Mouse (Mus musculus) limb, embryonic 15.5 days (tissue): ENCODE results near the gene 2900011O08Rik. TPM values are rescaled to one million over a fixed set of nuclear protein-coding genes. Genes with fewer than 3 reads are reported as not detected.

ENCODE experiments used
- ATAC-seq: fragments of 200-750 bp; cut with Nextera tagmentation; 2 replicates; pipeline ENCODE4 v1.8.0; 2017; ENCODE audit warnings: low read depth, moderate TSS enrichment; ENCODE audit not compliant: insufficient number of reproducible peaks, low FRiP score, low TSS enrichment
- H3K27ac ChIP-seq: fragments of 300-500 bp; sonication (generic); 2 replicates; pipeline ENCODE4 v1.5.1; 2015; ENCODE audit warnings: moderate library complexity, mild to moderate bottlenecking, inconsistent platforms
- H3K27me3 ChIP-seq: fragments of 300-500 bp; sonication (generic); 2 replicates; pipeline ENCODE4 v1.6.1; 2015; ENCODE audit warnings: inconsistent platforms
- H3K36me3 ChIP-seq: fragments of 300-500 bp; sonication (generic); 2 replicates; pipeline ENCODE4 v1.6.1; 2015; ENCODE audit warnings: inconsistent platforms
- H3K4me1 ChIP-seq: fragments of 300-500 bp; sonication (generic); 2 replicates; pipeline ENCODE4 v1.6.1; 2015; ENCODE audit warnings: inconsistent platforms
- H3K4me2 ChIP-seq: fragments of 300-500 bp; sonication (generic); 2 replicates; pipeline ENCODE4 v1.6.1; 2015; ENCODE audit warnings: mild to moderate bottlenecking, inconsistent platforms
- H3K4me3 ChIP-seq: fragments of 300-500 bp; sonication (generic); 2 replicates; pipeline ENCODE4 v1.5.1; 2015; ENCODE audit warnings: mild to moderate bottlenecking, inconsistent platforms
- H3K9ac ChIP-seq: fragments of 300-500 bp; sonication (generic); 2 replicates; pipeline ENCODE4 v1.6.1; 2015; ENCODE audit warnings: inconsistent platforms
- H3K9me3 ChIP-seq: fragments of 300-500 bp; sonication (generic); 2 replicates; pipeline ENCODE4 v1.6.1; 2016; ENCODE audit warnings: inconsistent platforms
- WGBS: fragments of 180-500 bp; shearing (Covaris S2); methylation state at CpG from one replicate; pipeline ENCODE4 v1.1.7; 2015; 5-methylcytosine and 5-hydroxymethylcytosine counted together
- polyA plus RNA-seq: library from polyadenylated mRNA; unstranded; fragments of >200 nt; fragmentation: Nextera tagmentation; extraction: Ambion mirVana; gene quantifications from 2 replicates; pipeline ENCODE4 v1.2.1, GENCODE M21; 2015

Gene 2900011O08Rik
- polyA plus RNA-seq, 1 experiment from 2014 or later, result 1.4 TPM

DNA sequence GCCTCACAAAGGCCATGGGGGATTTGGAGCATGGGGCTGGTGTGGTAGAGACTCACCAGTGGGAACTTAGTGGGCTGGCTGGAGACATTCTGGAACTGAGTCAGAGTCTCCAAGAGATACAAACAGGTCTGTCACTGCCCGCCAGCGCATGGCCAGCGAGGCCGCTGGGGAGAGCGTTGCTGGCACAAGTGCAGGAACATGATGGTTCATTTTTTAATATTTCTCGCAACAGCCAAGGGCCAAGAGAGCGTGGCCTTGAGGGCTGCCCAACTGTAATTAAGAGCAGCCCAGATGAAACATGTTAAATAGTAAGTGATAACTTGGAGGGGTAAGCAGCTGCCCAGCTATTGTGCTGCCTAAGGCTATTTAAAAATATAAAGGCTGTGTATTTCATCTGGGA is 138.3 kb downstream of the 2900011O08Rik start:
- WGBS, result 94% methylated on average over 7 of the region's 7 CpGs
- no peak overlapping the region for H3K9ac ChIP-seq
- H3K4me2 ChIP-seq, result no peak overlapping the region
- H3K9me3 ChIP-seq, result no peaks in the 10 kb centered on the region
- H3K4me3 ChIP-seq, result no peak overlapping the region
- no peaks in the 10 kb centered on the region for H3K27me3 ChIP-seq
- no peaks in the 10 kb centered on the region for H3K4me1 ChIP-seq
- ATAC-seq, result no peak
- H3K36me3 ChIP-seq, result peaks cover 93% of the 10 kb centered on the region
- H3K27ac ChIP-seq, result no peak overlapping the region

DNA sequence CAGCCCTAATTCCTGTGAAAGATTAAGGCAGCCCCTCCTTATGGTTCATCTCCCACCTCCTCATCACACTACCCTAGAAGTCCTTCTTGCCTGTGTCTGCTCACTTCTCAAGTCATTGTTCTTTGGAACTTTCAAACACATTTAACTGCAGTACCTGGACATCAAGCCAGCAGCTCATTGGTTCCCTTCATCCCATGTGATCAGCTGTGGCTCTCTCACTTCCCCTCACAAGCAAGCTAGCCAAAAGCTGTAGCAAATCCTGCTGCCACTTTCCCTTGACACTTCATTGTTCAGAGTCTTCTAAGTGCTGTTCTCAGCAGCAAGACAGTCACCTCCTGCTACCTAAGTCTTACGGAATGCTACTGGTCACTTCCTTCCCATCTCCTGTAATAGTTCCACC is 138.8 kb downstream of the 2900011O08Rik start:
- Histone ChIP-seq H3K9me3 (no peaks in the 10 kb centered on the region), H3K36me3 (peaks cover 95% of the 10 kb centered on the region), H3K4me2 (no peak overlapping the region), H3K27ac (no peak overlapping the region), H3K4me1 (no peaks in the 10 kb centered on the region), H3K9ac (no peak overlapping the region), H3K4me3 (no peak overlapping the region), H3K27me3 (no peaks in the 10 kb centered on the region)
- no peak for ATAC-seq
- WGBS, result 94% methylated on average over 1 of the region's 1 CpGs

DNA sequence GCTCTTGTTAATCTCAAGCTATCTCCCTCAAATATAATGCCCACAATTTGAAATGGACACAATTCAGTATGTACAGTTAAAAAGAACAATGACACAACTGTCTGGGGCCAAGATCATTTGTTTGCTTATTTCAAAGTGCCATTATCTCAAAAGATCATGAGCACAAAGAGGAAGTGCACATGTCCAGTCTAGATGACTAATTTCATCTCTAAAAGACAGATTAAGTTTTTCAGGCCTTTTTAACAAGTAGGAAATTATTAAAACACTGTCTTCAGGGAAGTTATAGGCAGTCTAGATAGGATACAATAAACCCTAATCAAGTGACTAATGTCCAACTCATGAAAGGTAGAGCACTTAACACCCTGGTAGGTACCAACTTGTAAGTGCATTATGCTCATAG is 142.6 kb downstream of the 2900011O08Rik start:
- ATAC-seq, result no peak
- Histone ChIP-seq H3K27ac (no peak overlapping the region), H3K4me2 (no peak overlapping the region)

DNA sequence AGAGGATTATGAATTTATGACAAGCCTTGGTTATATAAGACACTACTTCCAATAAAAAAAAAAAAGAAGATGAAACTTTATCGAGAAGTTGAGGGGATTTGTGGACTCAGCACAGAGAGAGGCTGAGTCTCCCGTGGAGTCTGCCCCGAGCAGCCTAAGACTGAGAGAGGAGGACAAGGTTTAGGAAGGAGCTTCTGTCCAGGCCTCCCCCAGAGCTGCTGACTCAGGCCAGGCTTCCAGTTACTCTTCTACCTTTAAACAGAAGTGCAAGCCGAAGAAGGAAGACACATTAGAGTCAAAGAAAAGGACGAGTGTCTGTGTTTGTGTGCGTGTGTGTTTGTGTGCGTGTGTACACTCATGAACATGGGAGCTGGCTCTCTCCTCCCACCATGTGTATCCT is 144.4 kb downstream of the 2900011O08Rik start:
- Histone ChIP-seq H3K4me1 (no peaks in the 10 kb centered on the region), H3K4me2 (no peak overlapping the region), H3K4me3 (no peak overlapping the region), H3K9ac (no peak overlapping the region), H3K9me3 (no peaks in the 10 kb centered on the region), H3K36me3 (peaks cover 93% of the 10 kb centered on the region), H3K27me3 (no peaks in the 10 kb centered on the region), H3K27ac (no peak overlapping the region)
- no peak for ATAC-seq
- 93% methylated on average over 7 of the region's 7 CpGs for WGBS

More for the DNA sequence above, 142.6 kb downstream of the 2900011O08Rik start:
- Histone ChIP-seq H3K36me3 (peaks cover 93% of the 10 kb centered on the region), H3K4me3 (no peak overlapping the region), H3K9me3 (no peaks in the 10 kb centered on the region), H3K4me1 (no peaks in the 10 kb centered on the region), H3K9ac (no peak overlapping the region), H3K27me3 (no peaks in the 10 kb centered on the region)

DNA sequence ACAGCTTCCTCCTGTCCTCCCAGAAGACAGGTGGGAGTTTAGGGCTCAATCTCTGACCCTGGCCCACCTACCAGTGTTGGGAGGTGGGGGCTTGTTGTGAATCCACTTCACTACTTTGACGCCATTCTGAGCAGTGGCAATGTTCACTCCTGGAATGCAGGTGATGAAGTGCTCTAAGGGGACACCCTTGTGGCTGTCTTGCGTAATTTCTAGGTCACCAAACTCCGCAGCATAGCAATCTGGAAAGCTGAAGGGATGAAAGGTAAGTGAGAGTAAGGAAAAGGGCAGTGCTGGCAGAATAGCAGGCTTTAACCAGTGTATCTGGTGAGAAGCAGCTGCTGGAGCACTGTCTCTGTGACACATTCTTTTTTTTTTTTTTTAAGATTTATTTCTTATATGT is 145.0 kb downstream of the 2900011O08Rik start:
- 84% methylated on average over 3 of the region's 3 CpGs for WGBS
- Histone ChIP-seq H3K27ac (no peak overlapping the region), H3K4me2 (no peak overlapping the region), H3K27me3 (no peaks in the 10 kb centered on the region), H3K36me3 (peaks cover 93% of the 10 kb centered on the region), H3K4me3 (no peak overlapping the region), H3K9ac (no peak overlapping the region), H3K9me3 (no peaks in the 10 kb centered on the region), H3K4me1 (no peaks in the 10 kb centered on the region)
- no peak for ATAC-seq

DNA sequence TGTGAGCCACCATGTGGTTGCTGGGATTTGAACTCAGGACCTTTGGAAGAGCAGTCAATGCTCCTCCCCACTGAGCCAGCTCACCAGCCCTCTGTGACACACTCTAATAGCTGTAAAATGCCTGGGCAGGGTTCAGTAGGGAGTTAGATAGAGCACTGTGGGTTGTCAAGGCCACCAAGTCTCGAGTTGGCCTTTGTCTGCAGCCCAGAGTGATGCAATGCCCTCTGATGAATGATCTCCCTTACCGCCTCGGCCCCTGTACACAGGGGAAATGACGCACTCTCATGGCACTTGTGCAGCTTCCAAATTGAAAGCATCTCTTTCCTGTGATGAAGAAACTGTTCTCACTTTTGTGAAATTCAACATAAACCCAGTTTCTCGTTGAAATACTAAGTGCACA is 145.4 kb downstream of the 2900011O08Rik start:
- no peaks in the 10 kb centered on the region for H3K27me3 ChIP-seq
- no peak overlapping the region for H3K9ac ChIP-seq
- no peaks in the 10 kb centered on the region for H3K9me3 ChIP-seq
- H3K4me3 ChIP-seq, result no peak overlapping the region
- WGBS, result 87% methylated on average over 5 of the region's 5 CpGs
- no peak overlapping the region for H3K4me2 ChIP-seq
- no peaks in the 10 kb centered on the region for H3K4me1 ChIP-seq
- no peak overlapping the region for H3K27ac ChIP-seq
- no peak for ATAC-seq
- peaks cover 94% of the 10 kb centered on the region for H3K36me3 ChIP-seq

DNA sequence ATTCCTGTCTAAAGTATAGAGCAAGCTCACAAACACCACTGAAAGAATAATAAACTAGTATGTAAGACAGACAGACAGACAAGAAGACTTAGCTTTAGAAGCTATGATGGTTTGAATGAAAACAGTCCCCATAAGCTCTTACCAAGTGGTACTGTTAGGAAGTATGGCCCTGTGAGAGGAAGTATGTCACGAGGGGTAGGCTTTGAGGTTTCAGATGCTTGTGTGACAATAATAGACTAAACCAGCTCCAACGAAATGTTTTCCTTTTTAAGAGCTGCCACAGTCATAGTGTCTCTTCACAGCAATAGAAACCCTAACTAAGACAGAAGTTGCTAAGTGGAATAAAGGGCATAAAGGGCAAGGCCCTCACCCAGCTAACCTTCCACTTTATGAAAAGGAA is 148.6 kb downstream of the 2900011O08Rik start:
- no peak overlapping the region for H3K27ac ChIP-seq
- H3K4me2 ChIP-seq, result no peak overlapping the region
- WGBS, result 82% methylated on average over 2 of the region's 2 CpGs
- ATAC-seq, result no peak
- no peaks in the 10 kb centered on the region for H3K27me3 ChIP-seq
- H3K36me3 ChIP-seq, result peaks cover 90% of the 10 kb centered on the region
- H3K9me3 ChIP-seq, result no peaks in the 10 kb centered on the region
- no peak overlapping the region for H3K9ac ChIP-seq
- H3K4me1 ChIP-seq, result no peaks in the 10 kb centered on the region
- H3K4me3 ChIP-seq, result no peak overlapping the region

DNA sequence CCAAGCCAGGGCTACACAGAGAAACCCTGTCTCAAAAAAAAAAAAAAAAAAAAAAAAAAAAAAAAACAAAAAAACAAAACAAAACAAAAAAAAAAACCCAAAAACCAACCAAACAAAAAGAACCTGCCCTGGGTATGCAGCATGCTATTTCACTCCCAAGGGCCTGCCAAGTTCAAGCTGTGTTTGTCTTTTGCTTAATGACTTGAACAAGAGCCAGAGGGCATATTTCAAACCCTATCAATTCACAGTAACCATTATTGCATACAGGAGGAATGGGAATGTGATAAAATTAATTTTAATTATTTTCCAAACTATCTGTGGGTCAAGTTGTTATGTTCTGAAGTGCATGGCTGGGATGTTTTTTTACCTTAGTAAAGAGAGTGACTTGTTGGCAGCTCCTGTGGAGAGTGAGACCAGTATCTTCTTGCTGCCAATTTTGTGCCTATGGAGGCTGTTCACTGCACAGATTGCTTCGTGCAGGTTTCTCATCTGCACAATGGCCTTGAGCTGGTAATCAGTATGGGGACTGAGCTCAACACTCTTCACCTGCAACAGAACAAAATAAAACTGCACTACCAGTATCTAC is 151.7 kb downstream of the 2900011O08Rik start:
- Histone ChIP-seq H3K9ac (no peak overlapping the region), H3K36me3 (peaks cover 88% of the 10 kb centered on the region), H3K4me1 (no peaks in the 10 kb centered on the region), H3K27me3 (no peaks in the 10 kb centered on the region), H3K4me2 (no peak overlapping the region), H3K27ac (no peak overlapping the region), H3K9me3 (no peaks in the 10 kb centered on the region), H3K4me3 (no peak overlapping the region)
- 94% methylated on average over 1 of the region's 1 CpGs for WGBS
- ATAC-seq, result no peak

DNA sequence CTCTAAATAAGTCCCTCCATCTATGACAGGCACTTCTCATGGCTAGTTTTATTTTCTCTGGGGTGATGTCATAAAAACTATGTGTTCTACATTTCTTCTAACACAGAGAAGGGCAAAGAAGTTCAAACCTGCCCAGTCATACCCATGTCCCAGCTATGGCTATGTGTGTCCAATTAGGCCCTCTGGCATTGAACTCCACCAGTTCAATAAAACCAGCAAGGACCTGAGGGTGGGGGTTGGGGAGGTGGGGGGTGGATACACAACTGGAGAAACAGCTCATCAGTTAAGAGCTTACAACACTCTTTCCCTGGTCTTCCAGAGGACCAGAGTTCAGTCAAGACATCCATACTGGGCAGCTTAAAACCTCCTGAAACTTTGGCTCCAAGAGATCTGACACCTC is 152.7 kb downstream of the 2900011O08Rik start:
- Histone ChIP-seq H3K27me3 (no peaks in the 10 kb centered on the region), H3K4me2 (no peak overlapping the region), H3K4me1 (no peaks in the 10 kb centered on the region), H3K27ac (no peak overlapping the region), H3K4me3 (no peak overlapping the region), H3K9ac (no peak overlapping the region), H3K9me3 (no peaks in the 10 kb centered on the region), H3K36me3 (peaks cover 88% of the 10 kb centered on the region)
- no peak for ATAC-seq

DNA sequence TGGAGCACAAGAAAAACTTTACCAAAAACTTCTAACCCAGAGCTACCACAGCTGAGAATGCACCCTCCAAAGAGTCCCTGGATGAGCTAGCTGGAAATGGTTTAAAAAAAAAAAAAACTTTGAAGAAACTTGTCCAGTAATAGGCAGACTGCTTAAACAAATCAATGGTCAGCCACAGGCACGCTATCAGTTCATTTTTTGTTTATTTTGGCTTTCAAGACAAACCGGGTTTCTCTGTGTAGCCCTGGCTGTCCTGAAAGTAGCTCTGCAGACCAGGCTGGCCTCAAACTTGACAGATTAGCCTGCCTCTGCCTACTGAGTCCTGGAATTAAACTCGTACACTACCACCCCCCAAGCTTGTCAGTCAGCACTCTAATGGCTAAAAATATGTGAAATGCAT is 156.9 kb downstream of the 2900011O08Rik start:
- Histone ChIP-seq H3K4me1 (no peaks in the 10 kb centered on the region), H3K4me3 (no peak overlapping the region), H3K4me2 (no peak overlapping the region), H3K9me3 (no peaks in the 10 kb centered on the region), H3K9ac (no peak overlapping the region), H3K27ac (no peak overlapping the region), H3K36me3 (peaks cover 82% of the 10 kb centered on the region), H3K27me3 (no peaks in the 10 kb centered on the region)
- no peak for ATAC-seq
- 89% methylated on average over 3 of the region's 3 CpGs for WGBS

DNA sequence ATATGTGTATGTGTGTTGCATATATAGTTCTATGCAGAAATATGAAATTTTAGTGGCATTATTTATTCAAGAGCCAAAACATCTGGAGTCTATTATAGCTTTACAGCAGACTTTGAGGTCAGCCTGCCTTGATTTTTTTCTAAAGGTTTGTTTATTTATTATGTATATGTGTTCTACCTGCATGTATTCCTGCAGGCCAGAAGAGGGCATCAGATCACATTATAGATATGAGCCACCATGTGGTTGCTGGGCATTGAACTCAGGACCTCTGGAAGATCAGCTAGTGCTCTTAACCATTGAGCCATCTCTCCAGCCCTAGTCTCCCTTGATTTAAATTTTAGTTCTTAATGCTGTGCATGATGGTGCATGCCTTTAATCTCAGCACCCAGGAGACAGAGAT is 161.3 kb downstream of the 2900011O08Rik start:
- ATAC-seq, result no peak
- Histone ChIP-seq H3K4me2 (no peak overlapping the region), H3K4me1 (no peaks in the 10 kb centered on the region), H3K36me3 (peaks cover 74% of the 10 kb centered on the region), H3K27me3 (no peaks in the 10 kb centered on the region), H3K9me3 (no peaks in the 10 kb centered on the region), H3K9ac (no peak overlapping the region), H3K27ac (no peak overlapping the region), H3K4me3 (no peak overlapping the region)
